In the genomic region with DNA sequence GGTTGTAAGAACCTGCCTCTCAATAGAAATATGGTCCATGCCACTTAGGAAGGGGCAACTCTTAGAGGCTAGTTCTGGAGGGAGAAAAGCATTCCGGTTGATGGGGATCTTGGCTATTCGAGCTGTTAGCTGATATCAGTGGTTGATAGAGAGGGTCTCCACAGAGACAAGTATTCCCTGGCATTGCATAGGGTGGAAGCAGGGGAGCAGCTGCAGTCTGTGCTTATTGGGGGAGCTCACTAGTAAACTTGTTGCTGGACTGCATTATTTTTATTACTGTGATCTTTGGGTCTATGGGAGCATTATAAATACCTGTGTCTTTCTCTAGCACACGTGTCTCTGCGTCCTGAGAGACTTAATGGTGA, we compare ENCODE assay signal across 8 mouse cellular contexts.
DNase-seq lines count a peak whose midpoint lies in the region; ATAC-seq and TF ChIP-seq lines count a peak whose summit lies in the region.
"Had no signal": no experiment of that assay in that cellular context is flagged by ENCODE, and none has a peak within 500 bp of the region (broad histone marks: within the 10 kb centered on the region; RNA-seq: fewer than 3 reads in every experiment).

No protein-coding gene starts in this region.

- TF ChIP-seq CTCF in liver, embryonic 14.5 days (IDR thresholded peaks at IDR 0.05; ENCODE audit: low read depth): no peak

- no peaks in the 10 kb centered on the region for H3K4me1 ChIP-seq in lung, embryonic 15.5 days
- no peaks in the 10 kb centered on the region for H3K4me1 ChIP-seq in hindbrain, embryonic 11.5 days (replicated peaks; ENCODE audit: control insufficient read depth, insufficient read depth, low read length)
- H3K4me1 ChIP-seq in liver, embryonic 14.5 days (replicated peaks; ENCODE audit: control insufficient read depth in 2 of 2, insufficient read depth in 2 of 2, low read length in 1 of 2): no peaks in the 10 kb centered on the region
- H3K4me1 ChIP-seq in stomach, embryonic 15.5 days: peaks cover 8% of the 10 kb centered on the region

- no peak for ATAC-seq in lung, embryonic 15.5 days (ENCODE audit: borderline replicate concordance, extremely low read depth, low FRiP score, low TSS enrichment)
- ATAC-seq in hindbrain, embryonic 11.5 days (ENCODE audit: low FRiP score): peak; percentile 62
- ATAC-seq in liver, embryonic 14.5 days (ENCODE audit: insufficient read depth): no peak
- no peak for ATAC-seq in stomach, embryonic 15.5 days (ENCODE audit: insufficient read depth, low FRiP score, low read depth)

- DNase-seq in lung, postnatal 10 days: no peak
- DNase-seq in hindbrain, embryonic 11.5 days (ENCODE audit: low spot score): no peak
- DNase-seq in liver, embryonic 14.5 days (ENCODE audit: low read depth in 3 of 3, low spot score in 3 of 3): no peak
- DNase-seq in left cerebral cortex, postnatal 25 days (ENCODE audit: low spot score in 2 of 2): no peak
- DNase-seq in urinary bladder, adult 2 months (ENCODE audit: low spot score): no peak

- H3K4me2 ChIP-seq in lung, embryonic 15.5 days: peak overlapping the region; percentile 57
- H3K4me2 ChIP-seq in hindbrain, embryonic 11.5 days (replicated peaks; ENCODE audit: low read depth, low read length): peak overlapping the region; percentile 54
- H3K4me2 ChIP-seq in liver, embryonic 14.5 days (ENCODE audit: low read depth): peak overlapping the region; percentile 8
- peak overlapping the region; percentile 75 for H3K4me2 ChIP-seq in stomach, embryonic 15.5 days

- H3K27ac ChIP-seq in lung, embryonic 15.5 days: no peak overlapping the region
- H3K27ac ChIP-seq in hindbrain, embryonic 11.5 days (ENCODE audit: low read depth, low read length): no peak overlapping the region
- H3K27ac ChIP-seq in liver, embryonic 14.5 days: no peak overlapping the region
- no peak overlapping the region for H3K27ac ChIP-seq in stomach, embryonic 15.5 days
- H3K27ac ChIP-seq: macrophage had no signal

- H3K9ac ChIP-seq in lung, embryonic 15.5 days: no peak overlapping the region
- peak overlapping the region; percentile 51; the same call in 1 of the 2 replicates for H3K9ac ChIP-seq in hindbrain, embryonic 11.5 days (ENCODE audit: low read depth, low read length)
- no peak overlapping the region for H3K9ac ChIP-seq in liver, embryonic 14.5 days (replicated peaks)
- no peak overlapping the region for H3K9ac ChIP-seq in stomach, embryonic 15.5 days

- no peak for TF ChIP-seq EP300 in liver, embryonic 14.5 days (IDR thresholded peaks at IDR 0.05; ENCODE audit: low read depth)

- H3K9me3 ChIP-seq in lung, embryonic 15.5 days: no peaks in the 10 kb centered on the region
- no peaks in the 10 kb centered on the region for H3K9me3 ChIP-seq in hindbrain, embryonic 11.5 days (ENCODE audit: control insufficient read depth, low read length)
- H3K9me3 ChIP-seq in liver, embryonic 14.5 days (ENCODE audit: control insufficient read depth, low read length): no peaks in the 10 kb centered on the region
- no peaks in the 10 kb centered on the region for H3K9me3 ChIP-seq in stomach, embryonic 15.5 days

- peak overlapping the region; percentile 27 for H3K4me3 ChIP-seq in lung, embryonic 15.5 days
- peak overlapping the region; percentile 33 for H3K4me3 ChIP-seq in hindbrain, embryonic 11.5 days (ENCODE audit: low read depth, low read length)
- H3K4me3 ChIP-seq in liver, embryonic 14.5 days (ENCODE audit: insufficient read depth in 1 of 2, low read depth in 2 of 2, low read length in 2 of 2): peak overlapping the region in 1 of 2 experiments; percentile 49; a peak in 2 of 4 replicates
- peak overlapping the region; percentile 36 for H3K4me3 ChIP-seq in stomach, embryonic 15.5 days (replicated peaks)

- H3K36me3 ChIP-seq in lung, embryonic 15.5 days: no peaks in the 10 kb centered on the region
- no peaks in the 10 kb centered on the region for H3K36me3 ChIP-seq in hindbrain, embryonic 11.5 days (ENCODE audit: control insufficient read depth, insufficient read depth, low read length)
- no peaks in the 10 kb centered on the region for H3K36me3 ChIP-seq in liver, embryonic 14.5 days (replicated peaks; ENCODE audit: control insufficient read depth, insufficient read depth, low read depth)
- no peaks in the 10 kb centered on the region for H3K36me3 ChIP-seq in stomach, embryonic 15.5 days

- peaks cover 5% of the 10 kb centered on the region for H3K27me3 ChIP-seq in lung, embryonic 15.5 days
- no peaks in the 10 kb centered on the region for H3K27me3 ChIP-seq in hindbrain, embryonic 11.5 days (ENCODE audit: control insufficient read depth, insufficient read depth, low read length)
- peaks cover 3% of the 10 kb centered on the region; the same call in 1 of the 2 replicates for H3K27me3 ChIP-seq in liver, embryonic 14.5 days (ENCODE audit: control insufficient read depth, insufficient read depth, low read length)
- H3K27me3 ChIP-seq in stomach, embryonic 15.5 days (replicated peaks): no peaks in the 10 kb centered on the region

- 36% methylated on average over 4 of the region's 4 CpGs for WGBS in lung, embryonic 15.5 days
- 36% methylated on average over 4 of the region's 4 CpGs for WGBS in hindbrain, embryonic 11.5 days
- WGBS in liver, embryonic 14.5 days (ENCODE audit: insufficient replicate concordance): 28% methylated on average over 4 of the region's 4 CpGs
- 42% methylated on average over 4 of the region's 4 CpGs for WGBS in stomach, embryonic 15.5 days

- intact Hi-C loops in left cerebral cortex, postnatal 25 days (cut with DNase I): no loop called here

Comparison
In these comparisons a context has a peak if more than half of its experiments do, and no peak if none do; other contexts are left out.
1. H3K4me2 ChIP-seq: peak in every context shown above with its lines; median percentile 75 in stomach, embryonic 15.5 days; 57 in lung, embryonic 15.5 days; 54 in hindbrain, embryonic 11.5 days; 8 in liver, embryonic 14.5 days.